Mouse (Mus musculus): ENCODE data around the gene Mphosph6.

DNA sequence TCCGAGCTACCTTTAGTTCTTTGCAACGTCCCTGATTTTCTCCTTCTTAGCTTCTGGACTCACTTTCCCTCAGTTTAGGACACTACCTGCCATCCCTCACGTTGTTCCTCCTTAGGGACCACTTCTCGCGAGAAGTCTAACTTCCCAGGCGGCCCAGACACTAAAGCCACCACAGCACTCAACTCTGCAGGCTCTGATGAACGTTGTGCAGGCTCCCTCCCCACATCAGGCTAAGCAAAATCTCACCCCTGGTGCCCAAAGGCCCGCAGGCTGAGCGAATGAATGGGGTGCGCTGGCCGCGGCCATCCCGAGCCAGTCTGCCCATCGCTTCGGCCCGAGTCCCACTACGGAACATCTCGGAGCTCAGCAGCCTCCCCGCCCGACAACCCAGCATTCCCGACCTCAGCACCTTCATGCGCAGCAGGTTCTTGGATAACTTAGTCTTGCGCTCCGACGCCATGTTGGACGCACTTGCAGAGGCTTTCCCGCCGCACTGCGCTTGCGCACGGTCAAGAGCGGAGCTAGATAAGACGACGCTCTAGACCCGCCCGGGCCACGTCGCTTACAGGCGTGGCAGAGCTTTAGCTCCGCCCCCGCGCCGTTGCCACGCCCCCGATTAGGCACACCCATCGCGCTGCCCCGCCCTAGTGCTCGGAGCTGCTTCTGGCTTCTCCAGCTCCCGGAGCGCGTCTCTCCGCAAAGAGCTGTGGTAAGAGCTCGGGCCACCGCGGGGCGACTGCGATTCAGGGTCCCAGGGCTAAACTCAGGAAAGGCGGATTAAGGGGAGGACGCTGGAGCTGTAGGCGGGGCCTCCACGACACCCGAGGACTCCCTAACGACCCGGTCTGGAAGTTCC, at the start of gene Mphosph6:
- TF ChIP-seq FLI1 (IDR thresholded peaks at IDR 0.05; ENCODE audit: low read length) = no peak
- TF ChIP-seq GATA1 (IDR thresholded peaks at IDR 0.05; ENCODE audit: borderline replicate concordance, low read length) = peak; percentile 94
